Mouse (Mus musculus) bone marrow, adult 2 months (tissue): ENCODE data around the gene Col12a1. TPM values are rescaled to one million over a fixed set of nuclear protein-coding genes. Genes with fewer than 3 reads are reported as not detected.

Experiments used
- H3K27ac ChIP-seq: fragments of 200-500 bp; 2 replicates; pipeline ENCODE4 v1.5.1; 2012; ENCODE audit warnings: low read depth, mild to moderate bottlenecking, control low read depth, inconsistent platforms, low read length; ENCODE audit not compliant: control insufficient read depth, poor library complexity, insufficient read depth
- H3K4me1 ChIP-seq: fragments of 200-500 bp; 2 replicates; pipeline ENCODE4 v1.6.1; 2011; ENCODE audit warnings: low read length; ENCODE audit not compliant: control insufficient read depth, insufficient read depth
- H3K4me3 ChIP-seq: fragments of 200-500 bp; replicated peaks from 2 replicates; pipeline ENCODE3; 2011; ENCODE audit warnings: mild to moderate bottlenecking, low read depth, low read length, control low read depth; ENCODE audit not compliant: control insufficient read depth
- CTCF ChIP-seq: fragments of 200-500 bp; IDR thresholded peaks from 2 replicates; pipeline ENCODE4 v1.5.1; 2011; ENCODE audit warnings: low read length, control low read depth; ENCODE audit not compliant: control insufficient read depth, insufficient read depth
- POLR2A ChIP-seq: fragments of 200-500 bp; IDR thresholded peaks from 2 replicates; pipeline ENCODE4 v1.6.1; 2011; ENCODE audit warnings: low read depth, mild to moderate bottlenecking, control low read depth, low read length, borderline replicate concordance; ENCODE audit not compliant: control insufficient read depth
- WGBS: fragments of 180-500 bp; shearing (Covaris S2); methylation state at CpG from one replicate; pipeline ENCODE4 v1.1.7; 2018; 5-methylcytosine and 5-hydroxymethylcytosine counted together
- polyA plus RNA-seq: library from polyadenylated mRNA; stranded (reverse); fragments of >200 nt; gene quantifications from 2 replicates; pipeline ENCODE4 v1.2.4, GENCODE M21; 2011; ENCODE audit warnings: low replicate concordance; ENCODE audit not compliant: missing spikeins, insufficient read depth, insufficient read length

Col12a1 gene
- polyA plus RNA-seq, 1 experiment = 6.5 TPM

DNA sequence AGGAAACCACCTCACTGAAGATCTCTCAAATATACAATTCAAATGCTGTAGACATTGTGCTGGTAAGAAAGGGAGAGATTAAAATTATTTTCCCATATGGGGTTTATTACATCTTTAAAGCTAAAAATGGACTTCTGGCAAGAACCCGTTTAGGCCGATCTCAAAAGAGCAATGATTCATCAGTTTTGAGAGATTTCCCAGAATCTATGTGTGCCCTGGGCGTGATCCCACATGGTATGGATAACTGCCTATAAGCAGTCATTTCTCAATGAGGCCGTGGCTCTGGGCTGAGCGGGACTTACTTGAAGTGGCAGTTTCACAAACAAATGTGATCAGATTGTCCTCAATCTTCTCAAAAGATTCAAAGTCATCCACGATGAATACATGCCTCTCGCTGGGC is 87.4 kb downstream of the Col12a1 start:
- no peak overlapping the region for H3K4me3 ChIP-seq
- no peak overlapping the region for H3K27ac ChIP-seq
- WGBS = 75% methylated on average over 7 of the region's 7 CpGs
- no peaks in the 10 kb centered on the region for H3K4me1 ChIP-seq
- TF ChIP-seq POLR2A = no peak
- no peak for TF ChIP-seq CTCF

DNA sequence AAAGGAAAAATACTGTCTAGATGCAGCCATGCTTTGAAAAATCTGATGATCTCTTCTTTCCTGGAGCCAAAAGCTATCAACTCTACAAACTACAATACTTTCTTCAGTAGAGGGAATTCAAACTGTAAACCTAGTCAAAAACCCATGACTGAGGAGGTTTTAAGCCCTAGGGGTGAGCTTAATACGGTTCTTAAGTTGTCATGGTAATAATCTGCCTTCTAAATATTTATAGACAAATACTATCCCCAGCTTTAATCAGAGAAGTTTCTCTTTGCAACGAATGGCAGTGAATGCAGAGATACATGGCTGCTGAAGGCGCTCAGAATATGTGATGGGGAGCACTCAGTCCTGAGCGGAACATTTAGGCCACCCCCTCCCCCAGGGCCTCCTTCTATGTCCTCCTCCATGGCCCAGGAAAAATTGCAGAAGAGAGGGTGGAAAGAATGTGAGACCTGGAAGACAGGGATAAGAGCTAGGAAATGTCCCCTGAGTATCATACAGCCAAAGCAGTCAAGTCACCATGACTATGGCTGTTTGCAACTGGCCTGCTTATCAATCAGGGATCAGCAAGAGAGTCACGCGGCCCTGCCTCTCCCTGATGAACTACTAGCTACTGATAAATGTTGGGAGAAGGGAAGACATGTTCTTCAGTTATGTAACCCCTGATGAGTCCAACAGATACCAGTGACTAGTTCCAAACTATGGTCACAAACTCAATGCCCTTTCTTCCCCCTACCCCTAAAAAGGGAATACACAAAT is 99.6 kb downstream of the Col12a1 start:
- Histone ChIP-seq H3K4me3 (no peak overlapping the region), H3K27ac (no peak overlapping the region), H3K4me1 (no peaks in the 10 kb centered on the region)
- TF ChIP-seq CTCF (no peak), POLR2A (no peak)
- WGBS = 77% methylated on average over 6 of the region's 6 CpGs

DNA sequence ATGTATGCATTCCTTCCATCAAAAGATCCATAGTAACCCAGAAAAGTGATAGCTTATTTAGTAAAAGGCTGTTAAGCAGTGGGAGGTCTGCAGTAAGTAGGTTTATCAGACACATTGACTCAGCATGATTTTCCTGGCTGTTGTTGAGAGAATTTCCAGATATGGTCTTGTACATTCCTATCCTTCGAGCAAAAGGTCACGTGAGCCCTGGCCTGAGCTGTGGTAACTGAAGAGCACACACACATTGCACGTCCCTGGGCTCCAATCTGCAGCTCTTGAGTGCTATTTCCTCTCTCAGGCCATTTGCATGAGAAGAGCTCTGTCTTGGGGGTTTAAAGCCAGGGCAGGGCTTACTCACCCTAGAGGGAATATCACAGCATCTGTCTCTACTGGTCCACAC is 101.3 kb downstream of the Col12a1 start:
- Histone ChIP-seq H3K27ac (no peak overlapping the region), H3K4me3 (no peak overlapping the region), H3K4me1 (no peaks in the 10 kb centered on the region)
- 13% methylated on average over 3 of the region's 3 CpGs for WGBS
- TF ChIP-seq CTCF (no peak), POLR2A (no peak)

DNA sequence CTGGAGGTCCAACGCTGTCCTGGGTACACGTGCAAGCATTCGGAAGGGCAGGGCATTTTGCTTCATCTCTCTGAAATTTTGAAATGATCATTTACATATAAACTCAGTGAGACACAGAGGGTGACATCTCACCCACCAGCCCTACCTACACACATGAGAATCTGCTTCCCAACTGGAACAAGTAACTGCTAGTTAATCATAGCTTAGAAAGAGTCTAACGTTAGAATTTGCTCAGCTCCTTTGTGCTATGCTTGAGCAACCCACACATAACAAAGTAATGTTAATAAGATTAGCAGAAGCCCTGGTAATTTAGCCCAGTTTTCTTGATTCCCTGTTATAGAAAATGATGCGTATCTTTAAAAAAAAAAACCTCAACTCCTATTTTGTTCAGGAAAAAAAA is 102.6 kb downstream of the Col12a1 start:
- no peak overlapping the region for H3K27ac ChIP-seq
- TF ChIP-seq POLR2A (no peak), CTCF (no peak)
- H3K4me1 ChIP-seq = no peaks in the 10 kb centered on the region
- no peak overlapping the region for H3K4me3 ChIP-seq
- WGBS = 80% methylated on average over 5 of the region's 5 CpGs

GRCm38 (mm10) chr9:79610286-79610685 is 108.3 kb downstream of the Col12a1 start:
- 81% methylated on average over 6 of the region's 6 CpGs for WGBS
- TF ChIP-seq CTCF (no peak), POLR2A (no peak)
- Histone ChIP-seq H3K4me3 (no peak overlapping the region), H3K4me1 (no peaks in the 10 kb centered on the region), H3K27ac (no peak overlapping the region)

- Histone ChIP-seq H3K4me1 (no peaks in the 10 kb centered on the region), H3K27ac (no peak overlapping the region), H3K4me3 (no peak overlapping the region)
- 76% methylated on average over 4 of the region's 4 CpGs for WGBS
- no peak for TF ChIP-seq POLR2A
- TF ChIP-seq CTCF = no peak
Measured at GRCm38 (mm10) chr9:79609661-79610060, 109.0 kb downstream of the Col12a1 start.

GRCm38 (mm10) chr9:79608795-79609194 is 109.8 kb downstream of the Col12a1 start:
- no peak overlapping the region for H3K27ac ChIP-seq
- no peak overlapping the region for H3K4me3 ChIP-seq
- H3K4me1 ChIP-seq = no peaks in the 10 kb centered on the region
- WGBS = 48% methylated on average over 1 of the region's 1 CpGs
- no peak for TF ChIP-seq POLR2A
- TF ChIP-seq CTCF = no peak

DNA sequence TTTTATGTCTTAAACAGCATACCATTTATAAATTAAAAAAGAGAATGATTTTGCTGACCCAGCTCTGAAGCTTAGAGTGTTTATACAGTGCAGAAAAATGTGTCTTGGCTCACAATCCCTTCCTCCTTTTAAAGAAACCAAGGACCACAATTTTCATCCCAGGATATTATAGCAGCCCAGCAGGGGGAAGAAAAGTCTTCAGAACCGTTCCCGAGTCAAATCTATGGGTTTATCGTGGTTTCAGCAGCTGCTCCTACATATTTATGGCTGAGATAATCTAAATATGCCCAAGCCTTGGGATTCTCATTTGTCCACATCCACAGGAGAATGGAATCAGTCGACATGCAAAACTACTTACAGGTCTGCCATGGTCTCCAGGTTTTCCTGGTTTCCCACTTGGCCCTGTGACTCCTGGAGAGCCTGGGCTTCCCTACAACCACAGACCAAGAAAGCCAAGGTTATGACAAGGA is 110.5 kb downstream of the Col12a1 start:
- H3K27ac ChIP-seq = no peak overlapping the region
- WGBS = 70% methylated on average over 4 of the region's 4 CpGs
- H3K4me1 ChIP-seq = no peaks in the 10 kb centered on the region
- TF ChIP-seq POLR2A = no peak
- TF ChIP-seq CTCF = no peak
- H3K4me3 ChIP-seq = no peak overlapping the region

DNA sequence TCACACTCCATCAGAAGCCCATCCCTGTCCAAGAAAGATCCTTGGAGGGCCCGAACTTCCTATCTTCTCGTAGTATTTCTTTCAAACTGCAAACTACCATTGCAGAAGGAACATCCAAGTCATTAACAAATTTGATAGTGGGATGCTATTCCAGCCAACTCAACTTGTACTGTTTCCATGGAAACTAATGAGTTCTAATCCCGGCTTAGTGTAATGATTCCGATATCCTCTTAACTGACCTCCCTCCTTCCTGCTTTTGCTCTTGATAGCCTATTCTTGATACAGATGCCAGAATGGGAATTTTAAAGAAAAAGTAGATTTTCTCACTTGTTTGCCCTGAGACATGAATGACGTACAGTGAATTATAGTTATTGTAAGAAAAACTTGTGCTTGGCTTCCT is 112.5 kb downstream of the Col12a1 start:
- Histone ChIP-seq H3K4me3 (no peak overlapping the region), H3K4me1 (no peaks in the 10 kb centered on the region), H3K27ac (no peak overlapping the region)
- WGBS = 79% methylated on average over 5 of the region's 5 CpGs
- TF ChIP-seq CTCF (no peak), POLR2A (no peak)
